10 mouse cellular contexts compared by ENCODE assay signal in the genomic region with DNA sequence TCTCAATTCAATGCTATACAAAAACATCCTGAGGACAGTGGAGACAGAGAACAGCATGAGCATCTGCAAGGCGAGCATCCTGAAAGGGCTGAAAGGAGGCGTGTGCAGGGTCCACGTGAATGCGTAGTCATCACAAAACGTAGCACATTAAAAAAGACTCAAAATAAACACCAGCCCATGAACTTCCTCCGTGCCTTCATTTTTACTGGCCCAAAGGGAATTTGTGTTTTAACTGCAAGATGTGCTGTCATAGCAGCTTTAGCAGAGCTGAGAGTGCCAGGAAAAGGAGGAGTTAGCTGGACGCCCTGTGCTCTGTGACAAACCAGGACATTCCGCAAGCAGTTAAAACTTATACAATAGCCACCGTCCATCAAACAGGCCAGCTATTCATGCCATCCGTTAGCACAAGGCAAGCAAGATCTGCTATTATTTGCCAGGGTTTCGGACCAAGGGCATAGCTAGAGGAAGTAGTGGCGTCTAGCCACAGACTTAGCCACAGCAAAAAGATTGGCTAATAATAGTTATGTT.
DNase-seq lines count a peak whose midpoint lies in the region; ATAC-seq lines count a peak whose summit lies in the region.
"Had no signal": no experiment of that assay in that cellular context is flagged by ENCODE, and none has a peak within 500 bp of the region (broad histone marks: within the 10 kb centered on the region; RNA-seq: fewer than 3 reads in every experiment).

No protein-coding gene starts in this region.

- ATAC-seq in embryonic facial prominence, embryonic 13.5 days (ENCODE audit: insufficient number of reproducible peaks, insufficient read depth, low FRiP score, low TSS enrichment, low read depth) = no peak
- ATAC-seq in hindbrain, embryonic 15.5 days (ENCODE audit: low FRiP score, low read depth) = 0 out of 2 replicates have a peak, but pooled peaks have one; percentile 54
- ATAC-seq: Patski had no signal

- no peaks in the 10 kb centered on the region for H3K27me3 ChIP-seq in embryonic facial prominence, embryonic 13.5 days
- H3K27me3 ChIP-seq in hindbrain, embryonic 15.5 days = no peaks in the 10 kb centered on the region
- H3K27me3 ChIP-seq: heart, embryonic 15.5 days; Patski had no signal

- DNase-seq in layer of hippocampus, adult 9-11 months = peak; percentile 32
- no peak for DNase-seq in layer of hippocampus, postnatal 36 days
- peak; percentile 37 for DNase-seq in mesoderm, embryonic 11.5 days (ENCODE audit: low read depth, low spot score)
- peak; percentile 3 for DNase-seq in yolk sac, embryonic 10.5 days (ENCODE audit: low spot score)
- no peak for DNase-seq in cerebellum, adult 11 months
- no peak for DNase-seq in ovary, postnatal 14 days (ENCODE audit: low spot score)

- no peak overlapping the region for H3K4me3 ChIP-seq in embryonic facial prominence, embryonic 13.5 days
- no peak overlapping the region for H3K4me3 ChIP-seq in hindbrain, embryonic 15.5 days
- H3K4me3 ChIP-seq: heart, embryonic 15.5 days had no signal

- no peaks in the 10 kb centered on the region for H3K36me3 ChIP-seq in embryonic facial prominence, embryonic 13.5 days
- H3K36me3 ChIP-seq in hindbrain, embryonic 15.5 days = no peaks in the 10 kb centered on the region
- H3K36me3 ChIP-seq: heart, embryonic 15.5 days had no signal

- no peaks in the 10 kb centered on the region for H3K9me3 ChIP-seq in embryonic facial prominence, embryonic 13.5 days
- no peaks in the 10 kb centered on the region for H3K9me3 ChIP-seq in hindbrain, embryonic 15.5 days
- H3K9me3 ChIP-seq: heart, embryonic 15.5 days had no signal

- H3K4me2 ChIP-seq in embryonic facial prominence, embryonic 13.5 days = peak overlapping the region; percentile 11; the same call in 1 of the 2 replicates
- peak overlapping the region; percentile 38 for H3K4me2 ChIP-seq in hindbrain, embryonic 15.5 days
- H3K4me2 ChIP-seq: heart, embryonic 15.5 days had no signal

- peaks cover 12% of the 10 kb centered on the region for H3K4me1 ChIP-seq in embryonic facial prominence, embryonic 13.5 days
- H3K4me1 ChIP-seq in hindbrain, embryonic 15.5 days (replicated peaks) = peaks cover 18% of the 10 kb centered on the region
- H3K4me1 ChIP-seq: heart, embryonic 15.5 days had no signal

- WGBS in embryonic facial prominence, embryonic 13.5 days = 49% methylated on average over 12 of the region's 12 CpGs
- WGBS in hindbrain, embryonic 15.5 days = 6% methylated on average over 12 of the region's 12 CpGs

- H3K27ac ChIP-seq in embryonic facial prominence, embryonic 13.5 days = no peak overlapping the region
- H3K27ac ChIP-seq in hindbrain, embryonic 15.5 days (replicated peaks) = peak overlapping the region; percentile 27; the same call in 1 of the 2 replicates
- H3K27ac ChIP-seq: heart, embryonic 15.5 days had no signal

- H3K9ac ChIP-seq in embryonic facial prominence, embryonic 13.5 days = no peak overlapping the region
- no peak overlapping the region for H3K9ac ChIP-seq in hindbrain, embryonic 15.5 days
- H3K9ac ChIP-seq: heart, embryonic 15.5 days had no signal

Comparison
In these comparisons a context has a peak if more than half of its experiments do, and no peak if none do; other contexts are left out.
1. DNase-seq: peak in layer of hippocampus, adult 9-11 months (single experiment), mesoderm, embryonic 11.5 days (single experiment) and yolk sac, embryonic 10.5 days (single experiment); none in layer of hippocampus, postnatal 36 days (0 of 2), cerebellum, adult 11 months (single experiment) and ovary, postnatal 14 days (single experiment).